In genomic region chr1:154688876-154689665, GRCm38 (mm10) we compare ENCODE assay signal across 11 mouse cellular contexts.
DNase-seq lines count a peak whose midpoint lies in the region; ATAC-seq and TF ChIP-seq lines count a peak whose summit lies in the region.
"Had no signal": no experiment of that assay in that cellular context is flagged by ENCODE, and none has a peak within 500 bp of the region (broad histone marks: within the 10 kb centered on the region; RNA-seq: fewer than 3 reads in every experiment).

No protein-coding gene starts in this region.

- TF ChIP-seq POLR2A in cortical plate, adult 2 months (IDR thresholded peaks at IDR 0.05; ENCODE audit: extremely low read depth, insufficient read depth, low read length), result no peak

- H3K4me3 ChIP-seq in heart, embryonic 15.5 days, result peak overlapping the region; percentile 27
- no peak overlapping the region for H3K4me3 ChIP-seq in cortical plate, adult 2 months (ENCODE audit: insufficient read depth, low read length)
- no peak overlapping the region for H3K4me3 ChIP-seq in liver, embryonic 11.5 days (ENCODE audit: low read depth, low read length)
- H3K4me3 ChIP-seq: megakaryocyte, embryonic 14.5 days had no signal

- no peaks in the 10 kb centered on the region for H3K27me3 ChIP-seq in heart, embryonic 15.5 days
- H3K27me3 ChIP-seq in liver, embryonic 11.5 days (replicated peaks; ENCODE audit: control insufficient read depth, insufficient read depth, low read length), result no peaks in the 10 kb centered on the region
- H3K27me3 ChIP-seq: megakaryocyte, embryonic 14.5 days had no signal

- peak overlapping the region; percentile 6; the same call in 1 of the 2 replicates for H3K27ac ChIP-seq in heart, embryonic 15.5 days
- H3K27ac ChIP-seq in cortical plate, adult 2 months (ENCODE audit: insufficient read depth, low read length), result peak overlapping the region; percentile 87
- no peak overlapping the region for H3K27ac ChIP-seq in liver, embryonic 11.5 days (ENCODE audit: low read depth, low read length)

- H3K9ac ChIP-seq in heart, embryonic 15.5 days, result no peak overlapping the region
- no peak overlapping the region for H3K9ac ChIP-seq in liver, embryonic 11.5 days (ENCODE audit: low read depth, low read length)

- DNase-seq in cerebellum, postnatal 10 days, result peak; percentile 22 to 24
- DNase-seq in cerebellum, adult 8-10 months, result no peak
- DNase-seq in heart, postnatal 4 days, result no peak
- DNase-seq in liver, embryonic 11.5 days (ENCODE audit: low spot score), result no peak
- DNase-seq: kidney, adult 18-20 months; liver had no signal

- no peak for ATAC-seq in heart, embryonic 15.5 days (replicated peaks; ENCODE audit: insufficient number of reproducible peaks, insufficient read depth, low FRiP score, low read depth)
- peak; percentile 14; the same call in 1 of the 2 replicates for ATAC-seq in megakaryocyte-erythroid progenitor cell, adult 5-6 weeks (replicated peaks; ENCODE audit: low FRiP score, low TSS enrichment, poor library complexity, severe bottlenecking)
- ATAC-seq in CD4-positive, CD25-positive, alpha-beta regulatory T cell, adult 4 months, result no peak
- ATAC-seq in liver, embryonic 11.5 days (replicated peaks; ENCODE audit: low FRiP score), result no peak

- no peaks in the 10 kb centered on the region for H3K9me3 ChIP-seq in heart, embryonic 15.5 days (replicated peaks)
- no peaks in the 10 kb centered on the region for H3K9me3 ChIP-seq in liver, embryonic 11.5 days (ENCODE audit: control insufficient read depth, low read length)
- H3K9me3 ChIP-seq: megakaryocyte, embryonic 14.5 days had no signal

- no peak for TF ChIP-seq CTCF in cortical plate, adult 2 months (IDR thresholded peaks at IDR 0.05; ENCODE audit: extremely low read depth, insufficient read depth, low read length)

- peak overlapping the region; percentile 53 for H3K4me2 ChIP-seq in heart, embryonic 15.5 days
- H3K4me2 ChIP-seq in liver, embryonic 11.5 days, result no peak overlapping the region

- WGBS in heart, embryonic 15.5 days, result 23% methylated on average over 14 of the region's 14 CpGs
- 37% methylated on average over 14 of the region's 14 CpGs for WGBS in liver, embryonic 11.5 days

- H3K4me1 ChIP-seq in heart, embryonic 15.5 days (replicated peaks), result peaks cover 10% of the 10 kb centered on the region
- H3K4me1 ChIP-seq in cortical plate, adult 2 months (ENCODE audit: control insufficient read depth, insufficient read depth, low read length), result peaks cover 11% of the 10 kb centered on the region
- H3K4me1 ChIP-seq in liver, embryonic 11.5 days (replicated peaks; ENCODE audit: control insufficient read depth, insufficient read depth, low read length), result no peaks in the 10 kb centered on the region
- H3K4me1 ChIP-seq: megakaryocyte, embryonic 14.5 days had no signal

- H3K36me3 ChIP-seq in heart, embryonic 15.5 days, result no peaks in the 10 kb centered on the region
- no peaks in the 10 kb centered on the region for H3K36me3 ChIP-seq in liver, embryonic 11.5 days (ENCODE audit: control insufficient read depth, insufficient read depth, low read length)

Comparison
In these comparisons a context has a peak if more than half of its experiments do, and no peak if none do; other contexts are left out.
1. DNase-seq: peak in cerebellum, postnatal 10 days (2 of 2); none in cerebellum, adult 8-10 months (single experiment), heart, postnatal 4 days (single experiment) and liver, embryonic 11.5 days (single experiment).